Mouse (Mus musculus) kidney, embryonic 15.5 days (tissue): ENCODE measurements around the gene Dyx1c1. TPM values are rescaled to one million over a fixed set of nuclear protein-coding genes. Genes with fewer than 3 reads are reported as not detected.

ENCODE experiments used
- ATAC-seq: fragments of 200-750 bp; cut with Nextera tagmentation; replicated peaks from 2 replicates; pipeline ENCODE4 v1.8.0; 2017; ENCODE audit warnings: moderate TSS enrichment; ENCODE audit not compliant: low FRiP score
- H3K27ac ChIP-seq: fragments of 300-500 bp; sonication (generic); 2 replicates; pipeline ENCODE4 v1.5.1; 2015; ENCODE audit warnings: mild to moderate bottlenecking, inconsistent platforms
- H3K27me3 ChIP-seq: fragments of 300-500 bp; sonication (generic); 2 replicates; pipeline ENCODE4 v1.6.1; 2015; ENCODE audit warnings: inconsistent platforms
- H3K36me3 ChIP-seq: fragments of 300-500 bp; sonication (generic); 2 replicates; pipeline ENCODE4 v1.6.1; 2015; ENCODE audit warnings: inconsistent platforms
- H3K4me1 ChIP-seq: fragments of 300-500 bp; sonication (generic); 2 replicates; pipeline ENCODE4 v1.6.1; 2015; ENCODE audit warnings: inconsistent platforms
- H3K4me2 ChIP-seq: fragments of 300-500 bp; sonication (generic); 2 replicates; pipeline ENCODE4 v1.6.1; 2015; ENCODE audit warnings: moderate library complexity, mild to moderate bottlenecking, inconsistent platforms
- H3K4me3 ChIP-seq: fragments of 300-500 bp; sonication (generic); replicated peaks from 2 replicates; pipeline ENCODE4 v1.5.1; 2015; ENCODE audit warnings: mild to moderate bottlenecking, inconsistent platforms
- H3K9ac ChIP-seq: fragments of 300-500 bp; sonication (generic); 2 replicates; pipeline ENCODE4 v1.6.1; 2015; ENCODE audit warnings: mild to moderate bottlenecking, inconsistent platforms
- H3K9me3 ChIP-seq: fragments of 300-500 bp; sonication (generic); replicated peaks from 2 replicates; pipeline ENCODE4 v1.6.1; 2016; ENCODE audit warnings: inconsistent platforms
- WGBS: fragments of 180-500 bp; shearing (Covaris S2); methylation state at CpG from one replicate; pipeline ENCODE4 v1.1.7; 2015; ENCODE audit warnings: mixed read lengths; 5-methylcytosine and 5-hydroxymethylcytosine counted together
- polyA plus RNA-seq: library from polyadenylated mRNA; unstranded; fragments of >200 nt; fragmentation: Nextera tagmentation; extraction: Ambion mirVana; gene quantifications from 2 replicates; pipeline ENCODE4 v1.2.1, GENCODE M21; 2015

Gene Dyx1c1
- polyA plus RNA-seq, 1 experiment from 2014 or later: 1.9 TPM

DNA sequence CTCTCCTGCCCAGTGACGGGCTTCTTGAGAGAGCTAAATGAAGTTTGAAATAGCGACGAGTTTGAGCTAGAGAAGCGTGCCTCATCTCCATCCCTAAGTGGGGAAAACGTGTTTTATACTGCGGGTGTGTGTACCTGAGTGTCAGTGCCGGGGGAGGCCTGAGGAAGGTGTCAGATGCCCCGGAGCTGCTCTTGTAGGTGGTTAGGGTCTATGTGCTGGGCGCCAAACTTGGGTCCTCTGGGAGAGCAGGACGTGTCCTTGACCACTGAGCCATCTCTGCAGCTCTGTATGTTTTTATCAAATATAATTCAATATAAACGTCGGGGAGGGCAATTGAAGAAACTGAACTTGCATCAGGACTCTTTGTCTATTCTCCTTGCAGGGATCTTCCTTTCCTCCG, 14.3 kb upstream of the Dyx1c1 start:
- no peak for ATAC-seq
- Histone ChIP-seq H3K9ac (no peak overlapping the region), H3K4me1 (no peaks in the 10 kb centered on the region), H3K27ac (no peak overlapping the region), H3K9me3 (no peaks in the 10 kb centered on the region), H3K27me3 (no peaks in the 10 kb centered on the region), H3K4me2 (no peak overlapping the region), H3K4me3 (no peak overlapping the region), H3K36me3 (peaks cover 35% of the 10 kb centered on the region)
- 90% methylated on average over 13 of the region's 13 CpGs for WGBS

DNA sequence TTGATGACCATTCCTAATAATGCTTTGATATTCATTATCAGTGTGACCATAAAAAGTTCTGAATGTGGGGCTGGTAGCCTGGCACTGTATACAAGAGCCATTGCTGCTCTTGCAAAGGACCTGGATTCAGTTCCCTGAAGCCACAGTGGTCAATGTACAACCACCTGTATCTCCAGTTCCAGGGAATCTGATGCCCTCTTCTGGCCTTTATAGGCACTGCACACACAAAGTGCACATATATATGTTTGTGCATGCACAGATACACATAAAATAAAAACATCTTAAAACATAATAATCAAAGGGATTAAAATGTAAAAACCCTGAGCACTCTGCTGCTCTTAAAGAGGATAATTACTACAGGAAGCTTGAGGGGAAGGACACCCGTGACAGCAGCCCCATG, 11.6 kb upstream of the Dyx1c1 start:
- ATAC-seq: no peak

DNA sequence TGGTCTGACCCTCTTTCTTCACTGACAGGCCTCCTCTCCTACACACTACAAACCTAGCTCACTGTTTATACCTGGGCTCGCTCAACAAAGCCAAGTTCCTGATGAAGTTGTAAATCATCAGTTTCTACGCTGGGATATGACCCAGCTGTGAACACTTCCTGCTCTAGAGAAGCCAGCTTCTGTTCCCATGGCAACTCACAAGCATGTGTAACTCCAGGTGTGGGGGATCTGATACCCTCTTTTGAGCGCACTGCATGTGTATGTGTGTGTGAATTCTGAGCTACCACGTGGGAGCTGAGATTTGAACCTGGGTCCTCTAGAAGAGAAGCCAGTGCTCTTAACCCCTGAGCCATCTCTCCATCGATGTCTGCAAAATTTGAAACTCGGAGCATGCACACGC, 9.0 kb upstream of the Dyx1c1 start:
- Histone ChIP-seq H3K27ac (no peak overlapping the region), H3K27me3 (no peaks in the 10 kb centered on the region), H3K4me1 (0 out of 2 replicates have a peak, but pooled peaks cover 5% of the 10 kb centered on the region), H3K9me3 (no peaks in the 10 kb centered on the region), H3K4me2 (no peak overlapping the region), H3K36me3 (peaks cover 24% of the 10 kb centered on the region), H3K4me3 (no peak overlapping the region), H3K9ac (no peak overlapping the region)
- 61% methylated on average over 7 of the region's 7 CpGs for whole genome bisulfite sequencing
- no peak for ATAC-seq

More for the DNA sequence above, 11.6 kb upstream of the Dyx1c1 start:
- Histone ChIP-seq H3K9ac (no peak overlapping the region), H3K4me3 (no peak overlapping the region), H3K27me3 (no peaks in the 10 kb centered on the region), H3K36me3 (peaks cover 35% of the 10 kb centered on the region), H3K4me1 (0 out of 2 replicates have a peak, but pooled peaks cover 5% of the 10 kb centered on the region), H3K27ac (no peak overlapping the region), H3K9me3 (no peaks in the 10 kb centered on the region), H3K4me2 (no peak overlapping the region)
- WGBS: 97% methylated on average over 1 of the region's 1 CpGs

DNA sequence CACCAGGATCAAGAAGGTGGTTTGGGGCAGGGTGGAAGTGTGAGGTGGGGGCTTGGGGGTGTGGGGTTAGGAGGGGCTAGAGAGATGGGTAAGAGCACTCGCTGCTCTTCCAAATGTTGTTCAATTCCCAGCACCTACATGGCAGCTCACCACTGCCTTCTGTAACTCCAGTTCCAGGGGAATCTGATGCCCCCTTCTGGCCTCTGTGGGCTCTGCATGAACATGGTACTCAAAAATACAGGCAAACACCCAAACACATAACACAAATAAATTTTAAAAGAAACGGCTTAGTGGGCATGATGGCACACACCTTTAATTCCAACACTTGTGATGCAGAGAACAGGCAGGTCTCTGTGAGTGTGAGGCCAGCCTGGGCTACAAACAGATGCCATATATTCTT, 3.8 kb upstream of the Dyx1c1 start:
- no peaks in the 10 kb centered on the region for H3K9me3 ChIP-seq
- WGBS: 48% methylated on average over 2 of the region's 2 CpGs
- H3K36me3 ChIP-seq: no peaks in the 10 kb centered on the region
- no peaks in the 10 kb centered on the region for H3K27me3 ChIP-seq
- no peak overlapping the region for H3K27ac ChIP-seq
- no peak overlapping the region for H3K9ac ChIP-seq
- ATAC-seq: no peak
- peaks cover 8% of the 10 kb centered on the region for H3K4me1 ChIP-seq
- no peak overlapping the region for H3K4me3 ChIP-seq
- H3K4me2 ChIP-seq: no peak overlapping the region

DNA sequence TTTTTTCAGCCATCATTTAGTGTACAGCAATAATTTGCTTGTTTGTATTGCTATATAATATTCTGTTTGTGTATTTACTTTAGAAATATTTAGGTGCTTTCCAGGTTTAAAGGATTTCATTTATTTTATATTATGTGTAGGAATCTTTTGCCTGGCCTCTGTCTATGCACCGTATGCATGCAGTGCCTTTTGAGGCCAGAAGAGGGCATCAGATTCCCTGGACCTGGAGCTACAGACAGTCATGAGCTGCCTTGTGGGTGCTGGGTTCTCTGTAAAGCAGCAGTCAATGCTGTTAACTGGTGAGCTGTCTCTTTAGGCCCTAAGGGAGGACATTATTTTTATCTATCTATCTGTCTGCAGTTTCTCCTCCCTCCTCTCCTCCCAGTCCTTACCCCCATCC, 3.0 kb upstream of the Dyx1c1 start:
- no peak overlapping the region for H3K4me3 ChIP-seq
- no peaks in the 10 kb centered on the region for H3K36me3 ChIP-seq
- no peaks in the 10 kb centered on the region for H3K9me3 ChIP-seq
- H3K4me1 ChIP-seq: peaks cover 8% of the 10 kb centered on the region
- no peak for ATAC-seq
- 13% methylated on average over 1 of the region's 1 CpGs for WGBS
- no peak overlapping the region for H3K27ac ChIP-seq
- H3K9ac ChIP-seq: no peak overlapping the region
- H3K27me3 ChIP-seq: no peaks in the 10 kb centered on the region
- H3K4me2 ChIP-seq: no peak overlapping the region

DNA sequence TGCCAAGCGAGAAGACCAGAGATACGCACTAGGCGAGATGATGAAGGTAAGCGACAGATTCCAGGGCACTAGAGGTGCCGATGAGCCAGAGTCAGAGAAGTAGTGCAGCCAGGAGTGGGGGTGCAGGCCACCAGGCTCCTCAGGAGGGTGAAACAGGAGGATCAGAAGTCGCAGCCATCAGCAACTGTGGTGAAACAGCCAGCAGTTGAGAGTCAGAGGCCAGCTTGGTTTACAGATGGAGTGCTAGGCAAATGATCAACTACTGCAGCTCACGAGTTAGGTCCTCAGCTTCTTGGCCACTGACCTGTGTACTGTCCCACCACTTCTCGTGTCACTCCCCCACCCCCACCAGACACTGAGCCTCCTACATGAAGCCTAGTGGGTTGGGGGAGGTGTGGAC, 2.8 kb downstream of the Dyx1c1 start:
- no peaks in the 10 kb centered on the region for H3K27me3 ChIP-seq
- peaks cover 10% of the 10 kb centered on the region for H3K4me1 ChIP-seq
- H3K9me3 ChIP-seq: no peaks in the 10 kb centered on the region
- H3K4me3 ChIP-seq: no peak overlapping the region
- no peak overlapping the region for H3K4me2 ChIP-seq
- no peaks in the 10 kb centered on the region for H3K36me3 ChIP-seq
- WGBS: 70% methylated on average over 8 of the region's 8 CpGs
- H3K27ac ChIP-seq: peak overlapping the region; percentile 28; the same call in 1 of the 2 replicates
- no peak overlapping the region for H3K9ac ChIP-seq
- no peak for ATAC-seq

DNA sequence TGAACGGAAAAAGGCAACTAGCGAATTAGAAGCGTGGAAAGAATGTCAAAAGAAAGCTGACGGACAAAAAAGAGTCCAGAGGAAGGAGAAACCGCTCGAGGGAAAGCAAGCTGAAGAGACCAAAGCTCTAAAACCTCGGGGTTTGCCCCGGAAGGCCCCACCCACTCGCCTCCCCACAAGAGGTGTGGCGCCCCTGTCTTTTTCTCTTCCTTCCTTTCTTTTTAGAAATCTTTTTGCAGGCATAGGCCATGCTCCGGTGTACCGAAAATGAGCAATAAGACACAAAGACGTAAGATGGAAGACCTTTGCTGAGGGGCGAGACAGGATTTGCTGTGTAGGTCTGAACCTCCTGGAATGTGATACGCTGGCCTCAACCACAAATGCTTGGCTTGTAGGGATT, 3.4 kb downstream of the Dyx1c1 start:
- WGBS: 80% methylated on average over 15 of the region's 15 CpGs
- no peak overlapping the region for H3K4me2 ChIP-seq
- H3K27ac ChIP-seq: no peak overlapping the region
- H3K36me3 ChIP-seq: no peaks in the 10 kb centered on the region
- no peak overlapping the region for H3K4me3 ChIP-seq
- H3K9me3 ChIP-seq: no peaks in the 10 kb centered on the region
- H3K27me3 ChIP-seq: no peaks in the 10 kb centered on the region
- peaks cover 10% of the 10 kb centered on the region for H3K4me1 ChIP-seq
- H3K9ac ChIP-seq: no peak overlapping the region
- no peak for ATAC-seq

DNA sequence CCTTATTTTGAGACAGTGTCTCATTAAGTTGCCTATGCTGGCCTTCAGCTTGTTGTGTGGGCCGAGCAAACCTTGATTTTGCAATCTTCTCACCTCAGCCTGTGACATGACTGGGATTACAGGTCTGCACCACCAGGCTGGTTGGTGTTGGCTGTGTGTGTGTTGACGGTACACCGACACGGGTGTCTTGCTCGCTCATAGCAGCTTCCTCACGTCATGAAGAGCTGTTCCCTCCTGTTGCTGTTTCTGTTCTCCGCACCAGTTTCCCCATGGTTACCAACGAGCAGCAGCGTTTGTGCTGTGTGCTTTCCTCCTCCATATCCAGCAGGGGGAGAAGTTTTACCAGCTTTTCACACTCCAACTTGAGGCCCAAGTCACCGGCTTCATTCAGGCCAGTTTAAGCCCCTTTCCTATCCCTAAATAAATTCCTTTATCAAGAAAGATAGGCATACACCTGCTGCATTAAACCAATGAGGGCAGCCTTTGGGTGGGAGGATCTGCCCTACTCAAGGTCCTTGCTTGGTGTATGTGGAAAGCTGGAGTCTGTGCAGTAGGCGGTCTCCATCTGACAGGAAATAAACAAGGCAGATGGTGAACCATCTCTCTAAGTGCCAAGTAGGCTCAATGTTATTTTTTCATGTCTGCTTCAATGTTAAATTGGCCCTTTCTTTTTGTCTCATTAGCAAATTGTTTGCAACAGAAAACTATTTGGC, 9.9 kb downstream of the Dyx1c1 start:
- Histone ChIP-seq H3K9ac (no peak overlapping the region), H3K4me3 (no peak overlapping the region), H3K27ac (no peak overlapping the region), H3K4me2 (0 out of 2 replicates have a peak overlapping the region, but pooled peaks have one; percentile 19), H3K9me3 (no peaks in the 10 kb centered on the region), H3K27me3 (no peaks in the 10 kb centered on the region), H3K36me3 (no peaks in the 10 kb centered on the region), H3K4me1 (no peaks in the 10 kb centered on the region)
- peak; percentile 60 for ATAC-seq
- WGBS: 34% methylated on average over 11 of the region's 11 CpGs

DNA sequence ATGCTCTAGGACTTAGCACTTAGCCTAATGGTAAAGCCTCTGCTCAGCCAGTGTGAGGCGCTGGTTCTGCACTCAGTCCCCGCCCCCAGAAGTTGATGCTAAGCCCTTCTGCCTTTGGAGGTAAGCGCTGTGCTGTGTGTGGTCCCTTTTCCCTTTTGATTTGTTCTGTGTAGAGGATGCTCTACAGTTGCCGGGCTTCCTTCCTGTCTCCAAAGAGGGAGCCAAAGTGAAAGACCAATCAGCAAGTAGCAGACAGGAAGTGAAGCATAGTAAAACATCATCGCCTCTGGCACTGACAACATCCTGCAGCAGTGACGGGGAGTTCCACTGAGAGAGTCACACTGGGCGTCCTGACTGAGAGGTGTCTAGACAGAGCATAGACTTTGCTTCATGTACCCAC, 11.3 kb downstream of the Dyx1c1 start:
- no peaks in the 10 kb centered on the region for H3K4me1 ChIP-seq
- H3K9ac ChIP-seq: no peak overlapping the region
- no peak for ATAC-seq
- no peaks in the 10 kb centered on the region for H3K9me3 ChIP-seq
- no peaks in the 10 kb centered on the region for H3K27me3 ChIP-seq
- no peak overlapping the region for H3K4me2 ChIP-seq
- H3K4me3 ChIP-seq: no peak overlapping the region
- no peak overlapping the region for H3K27ac ChIP-seq
- WGBS: 73% methylated on average over 7 of the region's 7 CpGs
- H3K36me3 ChIP-seq: no peaks in the 10 kb centered on the region

DNA sequence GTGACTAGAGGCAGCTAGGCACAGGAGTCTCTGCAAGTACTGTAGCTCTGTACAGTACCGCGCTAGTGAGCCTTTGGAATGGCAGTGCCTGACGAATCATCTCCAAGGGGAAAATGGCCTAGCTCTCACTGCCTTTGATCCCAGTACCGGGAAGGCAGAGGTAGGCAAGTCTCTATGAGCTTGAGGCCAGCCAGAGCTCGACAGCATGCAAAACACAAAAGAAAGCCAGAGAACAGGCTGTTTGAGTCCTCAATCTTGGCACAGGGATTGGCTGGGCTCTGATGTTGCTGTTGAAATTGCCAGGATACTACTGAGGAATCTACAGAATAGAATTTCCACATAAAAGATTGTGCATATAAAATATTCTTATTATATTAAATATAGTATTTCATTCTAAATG, 13.8 kb downstream of the Dyx1c1 start:
- 86% methylated on average over 5 of the region's 5 CpGs for WGBS
- Histone ChIP-seq H3K9ac (no peak overlapping the region), H3K4me2 (no peak overlapping the region), H3K4me1 (no peaks in the 10 kb centered on the region), H3K27me3 (no peaks in the 10 kb centered on the region), H3K27ac (no peak overlapping the region), H3K9me3 (no peaks in the 10 kb centered on the region), H3K4me3 (no peak overlapping the region), H3K36me3 (no peaks in the 10 kb centered on the region)
- ATAC-seq: no peak

DNA sequence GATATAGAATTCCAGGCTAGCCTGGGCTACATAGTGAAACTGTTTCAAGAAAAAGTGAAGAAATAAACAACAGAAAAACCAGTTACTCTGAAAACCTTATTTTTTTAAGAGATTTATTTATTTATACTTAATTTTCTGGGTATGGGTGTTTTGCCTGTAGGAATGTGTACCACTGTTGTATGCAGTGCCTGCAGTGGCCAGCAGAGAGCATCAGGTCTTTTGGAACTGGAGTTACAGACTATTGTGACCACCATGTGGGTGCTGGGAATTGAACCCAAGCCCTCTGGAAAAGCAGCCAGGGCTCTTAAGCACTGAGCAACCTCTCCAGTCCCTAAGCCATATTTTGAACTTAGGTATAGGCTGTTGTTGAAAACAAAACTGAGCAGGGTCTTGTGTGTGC, 14.4 kb downstream of the Dyx1c1 start:
- no peaks in the 10 kb centered on the region for H3K27me3 ChIP-seq
- H3K4me2 ChIP-seq: no peak overlapping the region
- H3K4me3 ChIP-seq: no peak overlapping the region
- H3K9ac ChIP-seq: no peak overlapping the region
- no peaks in the 10 kb centered on the region for H3K9me3 ChIP-seq
- H3K4me1 ChIP-seq: no peaks in the 10 kb centered on the region
- no peaks in the 10 kb centered on the region for H3K36me3 ChIP-seq
- no peak for ATAC-seq
- H3K27ac ChIP-seq: no peak overlapping the region

DNA sequence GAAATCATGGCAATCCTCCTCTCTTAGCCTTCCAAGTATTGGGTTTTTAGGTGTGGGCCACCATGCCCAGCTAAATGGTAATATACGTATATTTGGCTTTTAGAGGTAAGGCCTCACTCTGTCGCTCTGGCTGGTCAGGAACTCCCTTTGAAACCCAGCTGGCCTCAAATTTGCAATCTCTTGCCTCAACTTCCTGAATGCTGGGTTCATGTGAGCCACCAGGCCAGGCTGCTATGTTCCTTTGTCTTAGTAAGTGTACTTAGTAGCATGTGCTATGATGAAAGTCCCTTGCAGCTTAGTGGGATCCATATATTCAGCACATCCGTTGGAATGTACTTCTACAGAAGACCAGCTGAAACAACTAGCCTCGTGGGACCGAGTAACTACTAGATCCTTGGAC, 16.1 kb downstream of the Dyx1c1 start:
- no peak overlapping the region for H3K4me2 ChIP-seq
- no peaks in the 10 kb centered on the region for H3K9me3 ChIP-seq
- H3K36me3 ChIP-seq: no peaks in the 10 kb centered on the region
- H3K27ac ChIP-seq: no peak overlapping the region
- ATAC-seq: no peak
- H3K9ac ChIP-seq: no peak overlapping the region
- WGBS: 95% methylated on average over 5 of the region's 5 CpGs
- no peak overlapping the region for H3K4me3 ChIP-seq
- no peaks in the 10 kb centered on the region for H3K27me3 ChIP-seq
- no peaks in the 10 kb centered on the region for H3K4me1 ChIP-seq

DNA sequence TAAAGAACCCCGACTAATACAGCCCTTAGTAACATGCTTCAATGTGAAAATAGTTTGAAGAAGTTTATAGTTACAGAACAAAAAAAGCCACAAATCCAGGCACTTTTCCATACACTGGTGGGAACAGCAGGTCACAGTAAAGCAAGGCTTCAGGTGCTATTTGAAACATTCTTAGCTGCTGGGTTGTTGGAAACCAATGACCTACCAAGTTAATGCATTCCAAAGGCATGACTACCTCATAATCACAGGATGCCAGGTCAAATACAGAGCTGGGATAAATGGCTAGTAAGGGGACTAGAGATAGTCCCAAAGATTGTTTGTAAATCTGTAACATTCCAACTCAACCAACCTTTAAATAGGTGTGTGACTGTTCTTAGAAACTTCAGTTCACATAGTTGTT, 16.7 kb downstream of the Dyx1c1 start:
- ATAC-seq: no peak
- H3K36me3 ChIP-seq: no peaks in the 10 kb centered on the region
- no peak overlapping the region for H3K4me2 ChIP-seq
- 88% methylated on average over 1 of the region's 1 CpGs for WGBS
- no peak overlapping the region for H3K9ac ChIP-seq
- no peaks in the 10 kb centered on the region for H3K27me3 ChIP-seq
- no peaks in the 10 kb centered on the region for H3K4me1 ChIP-seq
- H3K27ac ChIP-seq: no peak overlapping the region
- no peak overlapping the region for H3K4me3 ChIP-seq
- H3K9me3 ChIP-seq: no peaks in the 10 kb centered on the region
